Mouse (Mus musculus): Measurements from ENCODE around the gene Gm5415.
"Not testable (repeated sequence)": the region's sequence is repeated elsewhere in the genome, so short reads cannot be mapped to it uniquely, and the experiment has no call there.

The Gm5415 gene

GRCm38 (mm10) chr1:32547194-32547593 is at the start of gene Gm5415:
TSS of gene Gm5415 (minus strand) at chr1:32547294.
- DNase-seq (ENCODE audit: low spot score) = not testable (repeated sequence)

GRCm38 (mm10) chr1:32568901-32569300 is 21.8 kb upstream of the Gm5415 start:
- DNase-seq (ENCODE audit: low spot score) = no peak

- no peak for DNase-seq (ENCODE audit: low spot score)
These were observed 6.8 kb upstream of the Gm5415 start for GRCm38 (mm10) chr1:32553925-32554324.

- no peak for DNase-seq (ENCODE audit: low spot score)
These were observed 6.4 kb upstream of the Gm5415 start for GRCm38 (mm10) chr1:32553459-32553858.

- no peak for DNase-seq (ENCODE audit: low spot score)
These were observed 43.7 kb downstream of the Gm5415 start for GRCm38 (mm10) chr1:32503381-32503780.
